Mouse (Mus musculus): ENCODE measurements around the gene Abtb2.

DNA sequence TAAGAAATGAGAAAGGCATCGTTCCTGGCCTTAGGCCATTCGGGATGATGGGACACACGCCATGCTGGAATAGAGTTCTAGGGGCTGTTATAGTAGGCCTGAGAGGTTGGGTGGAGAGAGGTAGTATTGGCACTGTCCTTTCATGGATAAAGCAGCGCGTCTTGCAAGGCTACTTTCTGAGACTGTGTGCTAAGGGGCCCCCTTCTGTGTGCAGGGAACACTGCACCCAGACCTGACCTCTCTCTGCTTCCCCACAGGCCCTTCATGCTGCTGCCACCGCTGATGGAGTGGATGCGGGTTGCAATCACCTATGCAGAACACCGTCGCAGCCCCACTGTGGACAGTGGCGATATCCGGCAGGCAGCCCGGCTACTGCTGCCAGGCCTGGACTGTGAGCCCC lies 134.4 kb downstream of the Abtb2 start:
- TF ChIP-seq CTCF (IDR thresholded peaks at IDR 0.05; ENCODE audit: low read depth, low read length) (peak; percentile 11), EP300 (IDR thresholded peaks at IDR 0.05; ENCODE audit: insufficient read depth, low read depth, low read length) (no peak), POLR2A (IDR thresholded peaks at IDR 0.05; ENCODE audit: insufficient read depth, low read length) (no peak)
